Mouse (Mus musculus) embryonic facial prominence, embryonic 13.5 days (tissue): ENCODE results near the gene Atp8a1. TPM values are rescaled to one million over a fixed set of nuclear protein-coding genes. Genes with fewer than 3 reads are reported as not detected.

Source experiments
- ATAC-seq: fragments of 200-750 bp; cut with Nextera tagmentation; 2 replicates; pipeline ENCODE4 v1.8.0; 2017; ENCODE audit warnings: low read depth; ENCODE audit not compliant: insufficient number of reproducible peaks, insufficient read depth, low FRiP score, low TSS enrichment
- H3K27ac ChIP-seq: fragments of 300-500 bp; sonication (generic); 2 replicates; pipeline ENCODE4 v1.5.1; 2015; ENCODE audit warnings: moderate library complexity, mild to moderate bottlenecking, inconsistent platforms
- H3K27me3 ChIP-seq: fragments of 300-500 bp; sonication (generic); 2 replicates; pipeline ENCODE4 v1.6.1; 2015; ENCODE audit warnings: mild to moderate bottlenecking, inconsistent platforms
- H3K36me3 ChIP-seq: fragments of 300-500 bp; sonication (generic); 2 replicates; pipeline ENCODE4 v1.6.1; 2015; ENCODE audit warnings: mild to moderate bottlenecking, inconsistent platforms
- H3K4me1 ChIP-seq: fragments of 300-500 bp; sonication (generic); 2 replicates; pipeline ENCODE4 v1.6.1; 2015; ENCODE audit warnings: inconsistent platforms
- H3K4me2 ChIP-seq: fragments of 300-500 bp; sonication (generic); 2 replicates; pipeline ENCODE4 v1.6.1; 2015; ENCODE audit warnings: moderate library complexity, mild to moderate bottlenecking, inconsistent platforms
- H3K4me3 ChIP-seq: fragments of 300-500 bp; sonication (generic); 2 replicates; pipeline ENCODE4 v1.5.1; 2015; ENCODE audit warnings: mild to moderate bottlenecking, inconsistent platforms
- H3K9ac ChIP-seq: fragments of 300-500 bp; sonication (generic); 2 replicates; pipeline ENCODE4 v1.6.1; 2015; ENCODE audit warnings: mild to moderate bottlenecking, inconsistent platforms
- H3K9me3 ChIP-seq: fragments of 300-500 bp; sonication (generic); 2 replicates; pipeline ENCODE4 v1.6.1; 2016; ENCODE audit warnings: inconsistent platforms
- WGBS: fragments of 180-500 bp; shearing (Covaris S2); methylation state at CpG from one replicate; pipeline ENCODE4 v1.1.7; 2015; ENCODE audit warnings: mixed read lengths; 5-methylcytosine and 5-hydroxymethylcytosine counted together
- polyA plus RNA-seq: library from polyadenylated mRNA; unstranded; fragments of >200 nt; fragmentation: Nextera tagmentation; extraction: Ambion mirVana; gene quantifications from 2 replicates; pipeline ENCODE4 v1.2.1, GENCODE M21; 2015

Atp8a1 gene
- 4.3 and 6.4 TPM in 2 replicates for polyA plus RNA-seq

GRCm38 (mm10) chr5:67847253-67848165 is at the start of gene Atp8a1:
Gene Atp8a1, minus strand, starts transcription at chr5:67847434.
- no peaks in the 10 kb centered on the region for H3K9me3 ChIP-seq
- peak; percentile 95 for ATAC-seq
- H3K9ac ChIP-seq = peak within 1 kb of the TSS; percentile 80
- peaks cover 15% of the 10 kb centered on the region for H3K27me3 ChIP-seq
- H3K4me2 ChIP-seq = peak within 1 kb of the TSS; percentile 80
- H3K4me1 ChIP-seq = peaks cover 19% of the 10 kb centered on the region
- peak within 1 kb of the TSS; percentile 70 for H3K4me3 ChIP-seq
- under 1% methylated on average over 53 of the region's 64 CpGs for WGBS
- H3K36me3 ChIP-seq = no peaks in the 10 kb centered on the region
- H3K27ac ChIP-seq = peak within 1 kb of the TSS; percentile 83

DNA sequence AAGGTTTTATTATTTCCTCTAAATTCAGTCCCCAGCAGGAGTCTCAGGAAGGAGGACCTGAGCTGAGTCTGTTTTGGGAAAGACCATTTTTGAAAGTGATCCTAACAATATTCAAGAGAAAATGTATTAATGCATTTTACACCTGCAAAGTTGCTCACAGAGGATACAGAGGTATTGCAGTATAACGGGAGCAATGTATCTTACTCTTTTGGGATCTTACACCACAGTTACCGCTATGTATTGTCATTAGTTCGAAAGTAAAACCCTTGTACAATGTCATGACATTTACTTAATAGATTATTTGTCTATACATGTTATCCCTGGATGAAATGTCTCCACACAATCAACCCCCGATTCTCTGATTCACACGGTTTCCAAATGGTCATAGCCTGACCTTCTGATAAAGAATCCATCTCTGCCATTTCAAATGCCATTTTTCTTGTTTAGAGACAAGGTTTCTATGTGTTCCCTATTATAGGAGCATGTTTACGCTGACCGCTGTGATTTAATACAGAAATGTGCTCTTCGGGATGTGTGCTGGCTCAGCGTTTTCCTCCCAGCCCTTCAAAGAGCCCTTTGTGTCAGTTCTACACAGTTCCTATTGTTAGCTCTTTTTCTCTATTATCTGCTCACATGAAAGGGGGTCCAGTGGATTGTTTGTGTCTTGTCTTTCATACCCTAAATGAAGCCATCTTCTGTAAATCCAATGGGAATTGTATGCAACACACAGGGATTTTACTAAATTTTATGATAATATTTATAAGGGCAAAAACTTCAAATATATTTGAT is 37.4 kb upstream of the Atp8a1 start:
- 62% methylated on average over 9 of the region's 9 CpGs for WGBS

DNA sequence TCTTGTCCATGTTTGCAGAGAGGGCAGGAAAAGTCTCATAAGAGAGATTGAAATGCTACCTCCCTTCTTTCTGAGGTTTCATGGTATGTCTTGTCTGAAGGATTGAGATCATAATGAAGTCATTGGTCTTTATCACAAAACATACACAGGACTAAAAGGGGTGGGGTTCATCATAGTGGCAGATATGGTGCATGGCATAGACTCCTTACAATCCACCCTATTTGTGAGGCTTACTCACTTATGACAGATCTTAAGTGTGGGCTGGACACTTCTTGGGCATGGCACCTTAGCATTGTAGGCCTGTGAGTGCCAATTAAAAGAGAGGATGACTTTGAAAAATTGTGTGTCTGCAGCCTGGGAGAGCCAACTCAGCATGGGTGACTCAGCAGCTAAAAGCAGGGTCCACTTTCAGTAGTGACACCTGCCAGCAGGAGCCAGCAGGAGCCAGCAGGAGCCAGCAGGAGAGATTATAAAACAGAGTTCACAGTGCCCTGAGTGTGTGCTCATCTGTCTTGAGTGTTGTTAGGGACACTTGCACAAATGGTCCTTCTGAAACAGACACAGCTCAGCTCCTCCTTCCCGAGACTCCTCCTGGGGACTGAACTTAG is 36.4 kb upstream of the Atp8a1 start:
- H3K4me3 ChIP-seq = no peak overlapping the region
- H3K36me3 ChIP-seq = no peaks in the 10 kb centered on the region
- no peaks in the 10 kb centered on the region for H3K4me1 ChIP-seq
- H3K27me3 ChIP-seq = no peaks in the 10 kb centered on the region
- no peak overlapping the region for H3K9ac ChIP-seq
- H3K4me2 ChIP-seq = no peak overlapping the region
- ATAC-seq = no peak
- no peak overlapping the region for H3K27ac ChIP-seq
- WGBS = 56% methylated on average over 1 of the region's 1 CpGs
- no peaks in the 10 kb centered on the region for H3K9me3 ChIP-seq

More for the DNA sequence above, 37.4 kb upstream of the Atp8a1 start:
- Histone ChIP-seq H3K36me3 (no peaks in the 10 kb centered on the region), H3K4me1 (no peaks in the 10 kb centered on the region), H3K27me3 (no peaks in the 10 kb centered on the region), H3K4me3 (no peak overlapping the region), H3K4me2 (no peak overlapping the region), H3K9ac (no peak overlapping the region), H3K27ac (no peak overlapping the region), H3K9me3 (no peaks in the 10 kb centered on the region)
- no peak for ATAC-seq

- 18% methylated on average over 3 of the region's 3 CpGs for WGBS
- H3K9me3 ChIP-seq = no peaks in the 10 kb centered on the region
- ATAC-seq = no peak
- H3K27me3 ChIP-seq = no peaks in the 10 kb centered on the region; the same call in 1 of the 2 replicates
- H3K4me2 ChIP-seq = no peak overlapping the region
- no peak overlapping the region for H3K27ac ChIP-seq
- H3K36me3 ChIP-seq = no peaks in the 10 kb centered on the region
- no peak overlapping the region for H3K4me3 ChIP-seq
- no peak overlapping the region for H3K9ac ChIP-seq
- H3K4me1 ChIP-seq = no peaks in the 10 kb centered on the region
Measured at GRCm38 (mm10) chr5:67871414-67871813, 24.2 kb upstream of the Atp8a1 start.

DNA sequence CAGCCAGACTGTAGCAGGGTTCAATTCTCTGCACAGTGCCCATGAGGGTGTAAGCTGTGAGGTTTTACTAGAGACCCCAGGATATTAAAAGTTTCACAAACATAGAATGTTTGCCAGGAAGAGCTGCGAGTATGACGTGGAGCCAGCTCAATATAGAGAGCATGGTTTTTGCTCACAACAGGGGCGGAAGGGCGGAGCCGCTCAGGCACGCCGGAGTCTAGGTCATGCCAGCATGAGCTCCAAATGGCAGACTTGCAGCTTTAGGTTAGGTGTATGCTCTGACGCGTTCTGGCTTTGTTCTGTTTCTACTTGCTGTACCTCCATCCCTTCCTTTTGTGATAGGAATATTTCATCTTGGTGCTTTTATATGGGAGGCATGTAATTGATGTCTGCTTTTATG is 19.0 kb upstream of the Atp8a1 start:
- H3K9ac ChIP-seq = no peak overlapping the region
- no peak overlapping the region for H3K27ac ChIP-seq
- H3K27me3 ChIP-seq = no peaks in the 10 kb centered on the region
- no peak overlapping the region for H3K4me2 ChIP-seq
- no peaks in the 10 kb centered on the region for H3K36me3 ChIP-seq
- H3K9me3 ChIP-seq = no peaks in the 10 kb centered on the region
- H3K4me1 ChIP-seq = peaks cover 13% of the 10 kb centered on the region
- ATAC-seq = no peak
- 76% methylated on average over 9 of the region's 9 CpGs for WGBS
- no peak overlapping the region for H3K4me3 ChIP-seq

- ATAC-seq = no peak
- no peak overlapping the region for H3K27ac ChIP-seq
- H3K4me3 ChIP-seq = no peak overlapping the region
- WGBS = 69% methylated on average over 5 of the region's 5 CpGs
- no peaks in the 10 kb centered on the region for H3K36me3 ChIP-seq
- H3K9me3 ChIP-seq = no peaks in the 10 kb centered on the region
- H3K4me1 ChIP-seq = peaks cover 13% of the 10 kb centered on the region
- H3K4me2 ChIP-seq = no peak overlapping the region
- H3K9ac ChIP-seq = no peak overlapping the region
- no peaks in the 10 kb centered on the region for H3K27me3 ChIP-seq
Measured at GRCm38 (mm10) chr5:67865670-67866069, 18.4 kb upstream of the Atp8a1 start.

- ATAC-seq = no peak
- Histone ChIP-seq H3K4me3 (no peak overlapping the region), H3K27ac (no peak overlapping the region), H3K27me3 (no peaks in the 10 kb centered on the region), H3K4me1 (peaks cover 13% of the 10 kb centered on the region), H3K9ac (no peak overlapping the region), H3K36me3 (no peaks in the 10 kb centered on the region), H3K4me2 (peak overlapping the region; percentile 25), H3K9me3 (no peaks in the 10 kb centered on the region)
- 73% methylated on average over 2 of the region's 2 CpGs for WGBS
Measured at GRCm38 (mm10) chr5:67864508-67865060, 17.4 kb upstream of the Atp8a1 start.

- peak overlapping the region; percentile 25 for H3K4me2 ChIP-seq
- peaks cover 13% of the 10 kb centered on the region for H3K4me1 ChIP-seq
- no peak overlapping the region for H3K4me3 ChIP-seq
- H3K9me3 ChIP-seq = no peaks in the 10 kb centered on the region
- no peaks in the 10 kb centered on the region for H3K27me3 ChIP-seq
- no peak overlapping the region for H3K27ac ChIP-seq
- ATAC-seq = no peak
- 33% methylated on average over 10 of the region's 10 CpGs for WGBS
- H3K36me3 ChIP-seq = no peaks in the 10 kb centered on the region
- H3K9ac ChIP-seq = no peak overlapping the region
Measured at GRCm38 (mm10) chr5:67863950-67864391, 16.7 kb upstream of the Atp8a1 start.

GRCm38 (mm10) chr5:67854963-67855606 is 7.9 kb upstream of the Atp8a1 start:
- Histone ChIP-seq H3K9me3 (no peaks in the 10 kb centered on the region), H3K4me1 (no peaks in the 10 kb centered on the region), H3K27me3 (no peaks in the 10 kb centered on the region), H3K36me3 (no peaks in the 10 kb centered on the region), H3K9ac (no peak overlapping the region), H3K4me3 (no peak overlapping the region), H3K27ac (no peak overlapping the region), H3K4me2 (no peak overlapping the region)
- 77% methylated on average over 6 of the region's 6 CpGs for WGBS
- no peak for ATAC-seq

GRCm38 (mm10) chr5:67852860-67853259 is 5.6 kb upstream of the Atp8a1 start:
- Histone ChIP-seq H3K27me3 (no peaks in the 10 kb centered on the region), H3K4me2 (no peak overlapping the region), H3K4me3 (no peak overlapping the region), H3K9me3 (no peaks in the 10 kb centered on the region), H3K4me1 (peaks cover 5% of the 10 kb centered on the region; the same call in 1 of the 2 replicates), H3K27ac (no peak overlapping the region), H3K36me3 (no peaks in the 10 kb centered on the region), H3K9ac (no peak overlapping the region)
- no peak for ATAC-seq
- 68% methylated on average over 2 of the region's 2 CpGs for WGBS

- WGBS = 61% methylated on average over 4 of the region's 4 CpGs
Measured at GRCm38 (mm10) chr5:67849411-67849810, 2.2 kb upstream of the Atp8a1 start.

More at GRCm38 (mm10) chr5:67849411-67849810, 2.2 kb upstream of the Atp8a1 start:
- H3K27me3 ChIP-seq = peaks cover 15% of the 10 kb centered on the region
- no peak overlapping the region for H3K27ac ChIP-seq
- H3K9ac ChIP-seq = no peak overlapping the region
- H3K4me3 ChIP-seq = no peak overlapping the region
- H3K9me3 ChIP-seq = no peaks in the 10 kb centered on the region
- no peak for ATAC-seq
- no peaks in the 10 kb centered on the region for H3K36me3 ChIP-seq
- H3K4me2 ChIP-seq = no peak overlapping the region
- H3K4me1 ChIP-seq = peaks cover 19% of the 10 kb centered on the region
